Mouse (Mus musculus) urinary bladder, adult 18-20 months (tissue): ENCODE measurements around the gene Ppara.

Experiments
- DNase-seq, 2 experiments: peaks; one replicate each; pipeline ENCODE4 v3.0.0; 2022; ENCODE audit warnings: low spot score in 2 of 2, mixed read lengths in 2 of 2

The Ppara gene

DNA sequence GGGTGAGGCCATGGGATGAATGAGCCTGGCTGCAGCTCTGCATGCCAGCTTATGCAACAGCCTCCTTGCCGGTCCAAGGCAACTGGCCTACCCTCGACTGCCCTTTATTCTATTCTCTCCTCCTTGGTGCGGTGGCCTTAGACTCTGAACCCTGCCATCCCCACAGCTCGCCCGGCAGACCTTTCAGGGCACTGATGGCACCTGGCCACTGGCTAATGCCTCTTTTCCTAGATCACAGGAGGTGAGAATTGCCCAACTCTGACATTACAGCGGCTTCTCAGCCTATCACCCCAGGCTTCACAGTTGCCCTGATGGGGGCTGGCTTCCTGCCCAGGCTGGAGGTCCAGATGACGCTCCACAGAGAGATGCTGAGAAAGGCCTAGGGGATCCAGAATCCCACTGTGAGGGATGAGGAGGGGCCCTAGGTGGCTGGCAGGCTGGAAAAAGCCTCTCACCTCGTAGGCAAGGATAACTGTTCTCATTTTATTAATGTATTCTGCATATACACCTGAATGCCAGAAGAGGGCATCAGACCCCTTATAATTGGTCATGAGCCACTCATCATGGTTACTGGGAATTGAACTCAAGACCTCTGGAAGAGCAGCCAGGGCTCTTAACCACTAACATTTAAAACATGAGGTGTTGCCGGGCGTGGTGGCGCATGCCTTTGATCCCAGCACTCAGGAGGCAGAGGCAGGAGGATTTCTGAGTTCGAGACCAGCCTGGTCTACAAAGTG is 117.0 kb downstream of the Ppara start:
- DNase-seq = no peak
